Mouse (Mus musculus) stomach, embryonic 16.5 days (tissue): ENCODE measurements around the gene Kcng1. TPM values are rescaled to one million over a fixed set of nuclear protein-coding genes. Genes with fewer than 3 reads are reported as not detected.

ENCODE experiments used
- ATAC-seq: fragments of 200-750 bp; cut with Nextera tagmentation; 2 replicates; pipeline ENCODE4 v1.8.0; 2017; ENCODE audit warnings: moderate number of reproducible peaks, moderate TSS enrichment; ENCODE audit not compliant: insufficient read depth, low FRiP score
- H3K27ac ChIP-seq: fragments of 300-500 bp; sonication (generic); 2 replicates; pipeline ENCODE4 v1.5.1; 2014; ENCODE audit warnings: low read length
- H3K27me3 ChIP-seq: fragments of 300-500 bp; sonication (generic); 2 replicates; pipeline ENCODE4 v1.6.1; 2014; ENCODE audit warnings: low read length, control low read depth, mixed read lengths; ENCODE audit not compliant: control insufficient read depth, insufficient read depth
- H3K36me3 ChIP-seq: fragments of 300-500 bp; sonication (generic); 2 replicates; pipeline ENCODE4 v1.6.1; 2014; ENCODE audit warnings: low read length; ENCODE audit not compliant: control insufficient read depth, insufficient read depth
- H3K4me1 ChIP-seq: fragments of 300-500 bp; sonication (generic); 2 replicates; pipeline ENCODE4 v1.6.1; 2014; ENCODE audit warnings: low read length, control low read depth, mixed read lengths; ENCODE audit not compliant: control insufficient read depth, insufficient read depth
- H3K4me2 ChIP-seq: fragments of 300-500 bp; sonication (generic); 2 replicates; pipeline ENCODE4 v1.6.1; 2014; ENCODE audit warnings: low read depth, low read length, mixed read lengths
- H3K4me3 ChIP-seq: fragments of 300-500 bp; sonication (generic); replicated peaks from 2 replicates; pipeline ENCODE4 v1.5.1; 2014; ENCODE audit warnings: mild to moderate bottlenecking, low read length
- H3K9ac ChIP-seq: fragments of 300-500 bp; sonication (generic); 2 replicates; pipeline ENCODE4 v1.6.1; 2014; ENCODE audit warnings: low read length
- H3K9me3 ChIP-seq: fragments of 300-500 bp; sonication (generic); replicated peaks from 2 replicates; pipeline ENCODE4 v1.6.1; 2016; ENCODE audit warnings: low read length, control low read depth; ENCODE audit not compliant: control insufficient read depth
- WGBS: fragments of 180-500 bp; shearing (Covaris S2); extraction: QIAGEN DNeasy Blood & Tissue Kit; methylation state at CpG from one replicate; pipeline ENCODE4 v1.1.7; 2014; 5-methylcytosine and 5-hydroxymethylcytosine counted together
- polyA plus RNA-seq: library from polyadenylated mRNA; unstranded; fragments of >200 nt; fragmentation: Nextera tagmentation; extraction: Ambion mirVana; gene quantifications from 2 replicates; pipeline ENCODE4 v1.2.1, GENCODE M21; 2015

Kcng1 gene
- polyA plus RNA-seq, 1 experiment from 2014 or later: 5.7 TPM

- no peaks in the 10 kb centered on the region for H3K36me3 ChIP-seq
- H3K27ac ChIP-seq: no peak overlapping the region
- H3K4me1 ChIP-seq: no peaks in the 10 kb centered on the region
- 82% methylated on average over 8 of the region's 8 CpGs for WGBS
- H3K4me2 ChIP-seq: no peak overlapping the region
- H3K27me3 ChIP-seq: no peaks in the 10 kb centered on the region
- H3K9me3 ChIP-seq: no peaks in the 10 kb centered on the region
- no peak overlapping the region for H3K9ac ChIP-seq
- ATAC-seq: no peak
- H3K4me3 ChIP-seq: no peak overlapping the region
Observed at GRCm38 (mm10) chr2:168299650-168300049, 18.1 kb upstream of the Kcng1 start.

- 83% methylated on average over 10 of the region's 10 CpGs for WGBS
- H3K4me3 ChIP-seq: no peak overlapping the region
- no peak overlapping the region for H3K9ac ChIP-seq
- H3K27ac ChIP-seq: no peak overlapping the region
- H3K4me1 ChIP-seq: no peaks in the 10 kb centered on the region; the same call in 1 of the 2 replicates
- H3K9me3 ChIP-seq: no peaks in the 10 kb centered on the region
- H3K36me3 ChIP-seq: no peaks in the 10 kb centered on the region
- H3K27me3 ChIP-seq: no peaks in the 10 kb centered on the region
- H3K4me2 ChIP-seq: no peak overlapping the region
- ATAC-seq: no peak
Observed at GRCm38 (mm10) chr2:168296530-168296929, 15.0 kb upstream of the Kcng1 start.

- Histone ChIP-seq H3K9me3 (no peaks in the 10 kb centered on the region), H3K27ac (no peak overlapping the region), H3K9ac (no peak overlapping the region), H3K27me3 (no peaks in the 10 kb centered on the region), H3K36me3 (no peaks in the 10 kb centered on the region), H3K4me3 (no peak overlapping the region), H3K4me1 (no peaks in the 10 kb centered on the region; the same call in 1 of the 2 replicates), H3K4me2 (no peak overlapping the region)
- 34% methylated on average over 6 of the region's 6 CpGs for WGBS
- ATAC-seq: no peak
Observed at GRCm38 (mm10) chr2:168292521-168292920, 11.0 kb upstream of the Kcng1 start.

GRCm38 (mm10) chr2:168292041-168292440 is 10.5 kb upstream of the Kcng1 start:
- Histone ChIP-seq H3K9ac (no peak overlapping the region), H3K4me1 (no peaks in the 10 kb centered on the region; the same call in 1 of the 2 replicates), H3K9me3 (no peaks in the 10 kb centered on the region), H3K4me2 (no peak overlapping the region), H3K27me3 (no peaks in the 10 kb centered on the region), H3K27ac (no peak overlapping the region), H3K36me3 (no peaks in the 10 kb centered on the region), H3K4me3 (no peak overlapping the region)
- no peak for ATAC-seq
- WGBS: 21% methylated on average over 10 of the region's 10 CpGs

GRCm38 (mm10) chr2:168289851-168290250 is 8.3 kb upstream of the Kcng1 start:
- Histone ChIP-seq H3K4me1 (peaks cover 4% of the 10 kb centered on the region; the same call in 1 of the 2 replicates), H3K4me2 (no peak overlapping the region), H3K4me3 (no peak overlapping the region), H3K9me3 (no peaks in the 10 kb centered on the region), H3K27me3 (no peaks in the 10 kb centered on the region), H3K27ac (no peak overlapping the region), H3K36me3 (no peaks in the 10 kb centered on the region), H3K9ac (no peak overlapping the region)
- ATAC-seq: no peak
- 53% methylated on average over 2 of the region's 2 CpGs for WGBS

- Histone ChIP-seq H3K36me3 (no peaks in the 10 kb centered on the region), H3K4me3 (no peak overlapping the region), H3K9me3 (no peaks in the 10 kb centered on the region), H3K4me2 (0 out of 2 replicates have a peak overlapping the region, but pooled peaks have one; percentile 15), H3K27me3 (no peaks in the 10 kb centered on the region), H3K27ac (no peak overlapping the region), H3K9ac (no peak overlapping the region), H3K4me1 (peaks cover 4% of the 10 kb centered on the region; the same call in 1 of the 2 replicates)
- WGBS: 53% methylated on average over 9 of the region's 9 CpGs
- 0 out of 2 replicates have a peak, but pooled peaks have one; percentile 32 for ATAC-seq
Observed at GRCm38 (mm10) chr2:168289016-168289415, 7.5 kb upstream of the Kcng1 start.

- no peak overlapping the region for H3K27ac ChIP-seq
Observed at GRCm38 (mm10) chr2:168286987-168287386, 5.5 kb upstream of the Kcng1 start.

GRCm38 (mm10) chr2:168285143-168285542 is 3.6 kb upstream of the Kcng1 start:
- no peak for ATAC-seq
- Histone ChIP-seq H3K27ac (no peak overlapping the region), H3K4me3 (no peak overlapping the region), H3K4me2 (no peak overlapping the region), H3K27me3 (peaks cover 19% of the 10 kb centered on the region), H3K36me3 (no peaks in the 10 kb centered on the region), H3K9me3 (no peaks in the 10 kb centered on the region), H3K4me1 (0 out of 2 replicates have a peak, but pooled peaks cover 6% of the 10 kb centered on the region), H3K9ac (no peak overlapping the region)
- WGBS: 78% methylated on average over 6 of the region's 6 CpGs

More at GRCm38 (mm10) chr2:168286987-168287386, 5.5 kb upstream of the Kcng1 start:
- Histone ChIP-seq H3K4me3 (no peak overlapping the region), H3K9me3 (no peaks in the 10 kb centered on the region), H3K4me1 (0 out of 2 replicates have a peak, but pooled peaks cover 4% of the 10 kb centered on the region), H3K9ac (no peak overlapping the region), H3K36me3 (no peaks in the 10 kb centered on the region), H3K4me2 (no peak overlapping the region), H3K27me3 (peaks cover 8% of the 10 kb centered on the region)
- whole genome bisulfite sequencing: 8% methylated on average over 3 of the region's 3 CpGs
- ATAC-seq: no peak

- no peaks in the 10 kb centered on the region for H3K9me3 ChIP-seq
- H3K9ac ChIP-seq: peak overlapping the region; percentile 65
- peak overlapping the region; percentile 59 for H3K4me3 ChIP-seq
- 1% methylated on average over 66 of the region's 82 CpGs for WGBS
- 0 out of 2 replicates have a peak, but pooled peaks cover 2% of the 10 kb centered on the region for H3K4me1 ChIP-seq
- H3K27ac ChIP-seq: no peak overlapping the region
- peaks cover 34% of the 10 kb centered on the region for H3K27me3 ChIP-seq
- peak overlapping the region; percentile 96 for H3K4me2 ChIP-seq
- ATAC-seq: peak; percentile 70
- H3K36me3 ChIP-seq: no peaks in the 10 kb centered on the region
Observed at GRCm38 (mm10) chr2:168280729-168281581, 581 bp downstream of the Kcng1 start.
